Mouse (Mus musculus) liver, adult 2 months (tissue): ENCODE data around the gene Nr1i3. TPM values are rescaled to one million over a fixed set of nuclear protein-coding genes. Genes with fewer than 3 reads are reported as not detected.

Source experiments
- DNase-seq: peaks from one replicate; pipeline ENCODE4 v3.0.0-alpha.2; 2011; ENCODE audit warnings: low read depth, low spot score; ENCODE audit errors: extremely low read depth
- H3K27ac ChIP-seq: fragments of 200-500 bp; replicated peaks from 2 replicates; pipeline ENCODE4 v1.5.1; 2012; ENCODE audit warnings: low read depth, mild to moderate bottlenecking, control low read depth, inconsistent platforms, low read length; ENCODE audit not compliant: insufficient read depth
- H3K27me3 ChIP-seq: fragments of 200-500 bp; 2 replicates; pipeline ENCODE4 v1.6.1; 2012; ENCODE audit warnings: mild to moderate bottlenecking, moderate library complexity, low read length, inconsistent platforms; ENCODE audit not compliant: control insufficient read depth, insufficient read depth
- H3K36me3 ChIP-seq: fragments of 200-500 bp; 2 replicates; pipeline ENCODE4 v1.6.1; 2012; ENCODE audit warnings: low read length, inconsistent platforms; ENCODE audit not compliant: control insufficient read depth, insufficient read depth
- H3K4me1 ChIP-seq: fragments of 200-500 bp; 2 replicates; pipeline ENCODE4 v1.6.1; 2011; ENCODE audit warnings: low read length; ENCODE audit not compliant: control insufficient read depth, insufficient read depth
- H3K4me3 ChIP-seq: fragments of 200-500 bp; 2 replicates; pipeline ENCODE4 v1.5.1; 2011; ENCODE audit warnings: low read depth, mild to moderate bottlenecking, control low read depth, low read length, moderate library complexity; ENCODE audit not compliant: insufficient read depth
- H3K79me2 ChIP-seq: fragments of 200-500 bp; 2 replicates; pipeline ENCODE4 v1.6.1; 2012; ENCODE audit warnings: inconsistent platforms, mild to moderate bottlenecking, low read length, moderate library complexity; ENCODE audit not compliant: control insufficient read depth, insufficient read depth
- H3K9ac ChIP-seq: fragments of 200-500 bp; 2 replicates; pipeline ENCODE4 v1.6.1; 2012; ENCODE audit warnings: low read depth, mild to moderate bottlenecking, control low read depth, inconsistent platforms, low read length
- CTCF ChIP-seq: fragments of 200-500 bp; IDR thresholded peaks from 2 replicates; pipeline ENCODE4 v1.5.1; 2011; ENCODE audit warnings: low read depth, low read length, control low read depth
- POLR2A ChIP-seq: fragments of 200-500 bp; IDR thresholded peaks from 2 replicates; pipeline ENCODE4 v1.6.1; 2011; ENCODE audit warnings: low read length, control low read depth; ENCODE audit not compliant: insufficient read depth; ENCODE audit errors: extremely low read depth
- WGBS: fragments of 180-500 bp; shearing (Covaris S2); methylation state at CpG from one replicate; pipeline ENCODE4 v1.1.7; 2018; 5-methylcytosine and 5-hydroxymethylcytosine counted together
- polyA plus RNA-seq: library from polyadenylated mRNA; depleted of rRNA; stranded (reverse); fragments of >200 nt; gene quantifications from 2 replicates; pipeline ENCODE4 v1.2.3, GENCODE M21; 2012
- total RNA-seq: library from RNA; depleted of rRNA; stranded (reverse); fragments of >200 nt; gene quantifications from 2 replicates; pipeline ENCODE4 v1.2.3, GENCODE M21; 2014

Gene Nr1i3
- total and polyA plus RNA-seq, 2 experiments, result 229 to 264 TPM

DNA sequence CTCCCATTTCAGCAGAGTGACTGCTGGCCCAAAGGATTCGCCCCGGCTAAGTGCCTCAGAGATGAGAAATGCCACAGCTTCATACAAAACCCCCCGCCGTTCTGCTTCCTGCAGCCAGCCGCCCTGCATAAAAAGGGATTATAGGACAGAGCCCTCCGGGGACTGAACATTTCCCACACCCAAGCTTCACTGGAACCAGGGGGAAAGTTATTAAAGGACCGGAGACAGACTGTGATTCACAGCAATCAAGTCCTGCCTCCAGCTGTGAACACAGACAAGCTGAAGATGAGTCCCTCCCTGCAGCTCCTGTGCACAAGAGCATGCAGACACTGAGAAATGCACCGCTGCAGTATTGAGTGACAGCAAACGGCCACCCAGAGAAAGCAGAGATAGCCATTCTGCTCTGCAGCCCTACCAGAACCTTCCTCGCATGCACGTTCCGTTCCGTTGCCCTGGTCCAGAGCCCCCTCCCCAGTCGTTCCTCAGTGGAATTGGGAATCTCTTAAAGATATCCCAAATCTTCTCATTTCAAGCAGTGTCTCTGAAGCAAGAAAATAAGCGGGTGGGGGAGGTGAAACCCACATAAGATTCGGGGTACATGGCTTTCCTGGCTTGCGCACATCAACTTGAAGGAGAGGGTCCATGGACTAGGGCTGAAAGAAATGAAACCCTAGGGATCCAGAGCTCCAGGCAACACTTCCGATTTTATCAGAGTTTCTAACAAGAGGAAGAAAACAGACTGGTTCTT is 20.5 kb upstream of the Nr1i3 start:
- no peak overlapping the region for H3K9ac ChIP-seq
- no peaks in the 10 kb centered on the region for H3K36me3 ChIP-seq
- no peak overlapping the region for H3K27ac ChIP-seq
- no peak for TF ChIP-seq CTCF
- WGBS, result 61% methylated on average over 18 of the region's 18 CpGs
- H3K27me3 ChIP-seq, result no peaks in the 10 kb centered on the region
- H3K4me3 ChIP-seq, result no peak overlapping the region
- H3K79me2 ChIP-seq, result peaks cover 2% of the 10 kb centered on the region; the same call in 1 of the 2 replicates
- H3K4me1 ChIP-seq, result peaks cover 2% of the 10 kb centered on the region; the same call in 1 of the 2 replicates
- DNase-seq, result no peak

DNA sequence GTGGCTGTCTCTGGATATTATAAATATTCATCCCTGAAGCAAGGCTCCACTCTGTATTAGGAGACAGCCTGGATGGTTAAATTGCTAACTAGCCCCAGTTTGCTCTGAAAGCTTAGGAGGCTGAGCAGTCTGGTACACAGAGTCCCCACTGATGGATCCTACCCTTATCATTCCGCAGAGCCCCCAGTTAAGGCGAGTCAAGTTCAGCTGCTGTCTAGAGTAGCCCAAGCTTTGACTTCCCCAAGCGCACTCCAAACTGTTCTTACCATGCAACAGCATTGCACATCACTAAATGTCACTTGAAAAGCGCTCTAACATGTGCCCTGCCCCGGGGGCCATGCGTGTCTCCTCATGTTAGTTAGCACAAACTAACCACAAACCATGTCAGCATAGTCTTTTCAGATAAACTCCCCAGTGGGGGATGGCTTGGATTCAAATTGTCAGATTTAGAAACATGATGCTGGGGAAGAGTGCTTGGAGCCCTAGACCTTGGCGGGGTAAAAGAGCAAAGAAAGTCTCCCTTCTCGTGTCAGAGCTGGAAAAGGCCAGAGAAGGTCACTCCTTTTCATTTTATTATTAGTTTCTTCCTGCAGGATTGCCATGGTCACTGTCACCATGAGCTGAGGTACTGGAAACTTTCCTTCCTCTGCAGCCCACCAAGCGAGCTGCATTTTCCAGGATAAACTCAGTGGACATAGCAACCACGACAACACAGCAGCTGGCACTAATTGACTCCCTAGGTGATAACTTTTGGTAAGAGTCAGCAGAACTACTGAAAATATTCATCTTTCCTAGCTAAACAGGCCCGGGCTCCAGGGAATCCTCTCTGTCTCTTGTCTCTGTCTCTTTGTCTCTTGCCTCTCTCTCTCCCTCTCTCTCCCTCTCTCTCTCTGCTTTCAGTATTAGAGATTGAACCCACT is 19.6 kb upstream of the Nr1i3 start:
- Histone ChIP-seq H3K4me3 (no peak overlapping the region), H3K9ac (no peak overlapping the region), H3K4me1 (peaks cover 2% of the 10 kb centered on the region; the same call in 1 of the 2 replicates), H3K79me2 (peaks cover 2% of the 10 kb centered on the region; the same call in 1 of the 2 replicates), H3K36me3 (no peaks in the 10 kb centered on the region), H3K27ac (no peak overlapping the region), H3K27me3 (no peaks in the 10 kb centered on the region)
- TF ChIP-seq POLR2A, result no peak
- TF ChIP-seq CTCF, result no peak
- 74% methylated on average over 11 of the region's 11 CpGs for WGBS
- no peak for DNase-seq

GRCm38 (mm10) chr1:171195046-171195822 is 18.5 kb upstream of the Nr1i3 start:
- H3K27ac ChIP-seq, result no peak overlapping the region
- TF ChIP-seq CTCF (no peak), POLR2A (no peak)
- peaks cover 2% of the 10 kb centered on the region; the same call in 1 of the 2 replicates for H3K79me2 ChIP-seq
- peak overlapping the region; percentile 59; the same call in 1 of the 2 replicates for H3K4me3 ChIP-seq
- WGBS, result 26% methylated on average over 20 of the region's 20 CpGs
- peaks cover 2% of the 10 kb centered on the region; the same call in 1 of the 2 replicates for H3K4me1 ChIP-seq
- H3K36me3 ChIP-seq, result no peaks in the 10 kb centered on the region
- peak overlapping the region; percentile 64; the same call in 1 of the 2 replicates for H3K9ac ChIP-seq
- H3K27me3 ChIP-seq, result no peaks in the 10 kb centered on the region
- no peak for DNase-seq

DNA sequence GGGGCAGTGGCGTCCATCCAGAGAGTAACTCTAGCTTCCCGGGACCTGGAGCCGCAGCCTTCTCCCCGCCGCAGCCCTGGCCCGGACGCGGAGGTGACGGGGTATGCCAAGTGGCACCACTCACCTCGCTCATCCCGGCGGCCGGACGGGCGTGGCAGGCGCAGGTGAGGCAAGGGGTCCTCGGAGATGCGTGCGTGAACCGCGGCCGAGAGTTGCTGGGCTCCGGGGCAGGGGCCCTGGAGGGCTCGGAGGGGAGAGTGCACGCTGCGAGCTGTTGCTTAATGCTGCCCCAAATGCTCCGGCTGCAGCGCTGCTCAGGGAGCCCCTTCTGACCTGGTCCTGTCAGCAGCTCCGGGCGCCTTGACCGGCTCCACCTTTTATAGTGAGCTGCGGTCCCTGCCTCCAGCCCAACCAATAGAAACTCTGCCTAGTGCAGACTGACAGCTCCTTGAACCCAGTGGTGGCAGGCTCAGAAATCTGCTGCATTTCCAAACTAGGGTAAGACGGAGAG is 17.8 kb upstream of the Nr1i3 start, which contains the start of gene Pcp4l1:
Pcp4l1 (minus strand) TSS at position 382 of the 511 bp plus-strand sequence.
- Histone ChIP-seq H3K79me2 (0 out of 2 replicates have a peak, but pooled peaks cover 2% of the 10 kb centered on the region), H3K4me1 (peaks cover 2% of the 10 kb centered on the region; the same call in 1 of the 2 replicates), H3K27me3 (no peaks in the 10 kb centered on the region), H3K36me3 (no peaks in the 10 kb centered on the region), H3K9ac (peak within 1 kb of the TSS; percentile 64), H3K4me3 (peak within 1 kb of the TSS; percentile 59), H3K27ac (no peak within 1 kb of the TSS)
- DNase-seq, result peak; percentile 48
- TF ChIP-seq CTCF (no peak), POLR2A (no peak)
- WGBS, result under 1% methylated on average over 33 of the region's 33 CpGs

GRCm38 (mm10) chr1:171199532-171199931 is 14.2 kb upstream of the Nr1i3 start:
- no peak overlapping the region for H3K9ac ChIP-seq
- no peak overlapping the region for H3K27ac ChIP-seq
- H3K4me3 ChIP-seq, result no peak overlapping the region
- H3K27me3 ChIP-seq, result no peaks in the 10 kb centered on the region
- no peaks in the 10 kb centered on the region for H3K36me3 ChIP-seq
- WGBS, result 71% methylated on average over 1 of the region's 1 CpGs
- DNase-seq, result no peak
- peaks cover 6% of the 10 kb centered on the region for H3K4me1 ChIP-seq
- H3K79me2 ChIP-seq, result 0 out of 2 replicates have a peak, but pooled peaks cover 2% of the 10 kb centered on the region
- TF ChIP-seq POLR2A (no peak), CTCF (no peak)
